Mouse (Mus musculus): ENCODE measurements around the gene Arsb. TPM values are rescaled to one million over a fixed set of nuclear protein-coding genes. Genes with fewer than 3 reads are reported as not detected.

Arsb gene
- polyA plus RNA-seq, 1 experiment from 2014 or later = 7.9 TPM

- Histone ChIP-seq H3K4me3 (ENCODE audit: low read depth, low read length) (no peak overlapping the region), H3K27ac (ENCODE audit: low read depth, low read length) (no peak overlapping the region), H3K9ac (ENCODE audit: low read depth, low read length) (no peak overlapping the region), H3K4me1 (replicated peaks; ENCODE audit: control insufficient read depth, insufficient read depth, low read length) (no peaks in the 10 kb centered on the region), H3K4me2 (replicated peaks; ENCODE audit: low read depth) (no peak overlapping the region), H3K9me3 (ENCODE audit: control insufficient read depth) (no peaks in the 10 kb centered on the region), H3K27me3 (replicated peaks; ENCODE audit: control insufficient read depth, insufficient read depth, low read length) (no peaks in the 10 kb centered on the region), H3K36me3 (ENCODE audit: control insufficient read depth, insufficient read depth) (no peaks in the 10 kb centered on the region)
- ATAC-seq = no peak
- WGBS = 79% methylated on average over 3 of the region's 3 CpGs
- TF ChIP-seq CTCF (IDR thresholded peaks at IDR 0.05; ENCODE audit: low read depth) = no peak
Observed at GRCm38 (mm10) chr13:93762879-93763278, 8.6 kb upstream of the Arsb start.

- ATAC-seq = no peak
- no peak overlapping the region for H3K4me2 ChIP-seq (replicated peaks; ENCODE audit: low read depth)
- H3K27ac ChIP-seq (ENCODE audit: low read depth, low read length) = no peak overlapping the region
- 86% methylated on average over 13 of the region's 13 CpGs for WGBS
- H3K4me3 ChIP-seq (ENCODE audit: low read depth, low read length) = no peak overlapping the region
- H3K9me3 ChIP-seq (ENCODE audit: control insufficient read depth) = no peaks in the 10 kb centered on the region
- H3K27me3 ChIP-seq (replicated peaks; ENCODE audit: control insufficient read depth, insufficient read depth, low read length) = no peaks in the 10 kb centered on the region
- no peak overlapping the region for H3K9ac ChIP-seq (ENCODE audit: low read depth, low read length)
- H3K4me1 ChIP-seq (replicated peaks; ENCODE audit: control insufficient read depth, insufficient read depth, low read length) = no peaks in the 10 kb centered on the region
- no peaks in the 10 kb centered on the region for H3K36me3 ChIP-seq (ENCODE audit: control insufficient read depth, insufficient read depth)
- no peak for TF ChIP-seq CTCF (IDR thresholded peaks at IDR 0.05; ENCODE audit: low read depth)
Observed at GRCm38 (mm10) chr13:93764321-93764973, 7.0 kb upstream of the Arsb start.

- no peaks in the 10 kb centered on the region for H3K36me3 ChIP-seq (ENCODE audit: control insufficient read depth, insufficient read depth)
- H3K9me3 ChIP-seq (ENCODE audit: control insufficient read depth) = no peaks in the 10 kb centered on the region
- peak overlapping the region; percentile 58 for H3K4me3 ChIP-seq (ENCODE audit: low read depth, low read length)
- 15% methylated on average over 9 of the region's 9 CpGs for WGBS
- peak; percentile 24; the same call in 1 of the 2 replicates for ATAC-seq
- no peaks in the 10 kb centered on the region for H3K4me1 ChIP-seq (replicated peaks; ENCODE audit: control insufficient read depth, insufficient read depth, low read length)
- no peaks in the 10 kb centered on the region for H3K27me3 ChIP-seq (replicated peaks; ENCODE audit: control insufficient read depth, insufficient read depth, low read length)
- H3K27ac ChIP-seq (ENCODE audit: low read depth, low read length) = peak overlapping the region; percentile 76
- H3K4me2 ChIP-seq (replicated peaks; ENCODE audit: low read depth) = peak overlapping the region; percentile 98
- no peak for TF ChIP-seq CTCF (IDR thresholded peaks at IDR 0.05; ENCODE audit: low read depth)
- H3K9ac ChIP-seq (ENCODE audit: low read depth, low read length) = peak overlapping the region; percentile 60
Observed at GRCm38 (mm10) chr13:93771031-93771587, 321 bp upstream of the Arsb start.

GRCm38 (mm10) chr13:93772279-93772636 lies 828 bp downstream of the Arsb start:
- H3K4me2 ChIP-seq (replicated peaks; ENCODE audit: low read depth) = peak overlapping the region; percentile 98
- no peaks in the 10 kb centered on the region for H3K27me3 ChIP-seq (replicated peaks; ENCODE audit: control insufficient read depth, insufficient read depth, low read length)
- TF ChIP-seq CTCF (IDR thresholded peaks at IDR 0.05; ENCODE audit: low read depth) = no peak
- H3K27ac ChIP-seq (ENCODE audit: low read depth, low read length) = peak overlapping the region; percentile 76
- H3K36me3 ChIP-seq (ENCODE audit: control insufficient read depth, insufficient read depth) = no peaks in the 10 kb centered on the region
- WGBS = 19% methylated on average over 8 of the region's 8 CpGs
- H3K4me1 ChIP-seq (replicated peaks; ENCODE audit: control insufficient read depth, insufficient read depth, low read length) = no peaks in the 10 kb centered on the region
- no peaks in the 10 kb centered on the region for H3K9me3 ChIP-seq (ENCODE audit: control insufficient read depth)
- H3K4me3 ChIP-seq (ENCODE audit: low read depth, low read length) = peak overlapping the region; percentile 58
- peak; percentile 65 for ATAC-seq
- H3K9ac ChIP-seq (ENCODE audit: low read depth, low read length) = peak overlapping the region; percentile 60

GRCm38 (mm10) chr13:93772861-93773260 lies 1.4 kb downstream of the Arsb start:
- Histone ChIP-seq H3K27ac (ENCODE audit: low read depth, low read length) (no peak overlapping the region), H3K27me3 (replicated peaks; ENCODE audit: control insufficient read depth, insufficient read depth, low read length) (no peaks in the 10 kb centered on the region), H3K4me1 (replicated peaks; ENCODE audit: control insufficient read depth, insufficient read depth, low read length) (no peaks in the 10 kb centered on the region), H3K9me3 (ENCODE audit: control insufficient read depth) (no peaks in the 10 kb centered on the region), H3K36me3 (ENCODE audit: control insufficient read depth, insufficient read depth) (no peaks in the 10 kb centered on the region), H3K4me3 (ENCODE audit: low read depth, low read length) (no peak overlapping the region), H3K9ac (ENCODE audit: low read depth, low read length) (no peak overlapping the region), H3K4me2 (replicated peaks; ENCODE audit: low read depth) (peak overlapping the region; percentile 98)
- TF ChIP-seq CTCF (IDR thresholded peaks at IDR 0.05; ENCODE audit: low read depth) = no peak
- WGBS = 39% methylated on average over 7 of the region's 7 CpGs
- ATAC-seq = no peak

GRCm38 (mm10) chr13:93773704-93774315 lies 2.4 kb downstream of the Arsb start:
- no peaks in the 10 kb centered on the region for H3K4me1 ChIP-seq (replicated peaks; ENCODE audit: control insufficient read depth, insufficient read depth, low read length)
- TF ChIP-seq CTCF (IDR thresholded peaks at IDR 0.05; ENCODE audit: low read depth) = no peak
- H3K9ac ChIP-seq (ENCODE audit: low read depth, low read length) = no peak overlapping the region
- no peak for ATAC-seq
- no peaks in the 10 kb centered on the region for H3K27me3 ChIP-seq (replicated peaks; ENCODE audit: control insufficient read depth, insufficient read depth, low read length)
- no peak overlapping the region for H3K4me2 ChIP-seq (replicated peaks; ENCODE audit: low read depth)
- H3K27ac ChIP-seq (ENCODE audit: low read depth, low read length) = no peak overlapping the region
- no peaks in the 10 kb centered on the region for H3K36me3 ChIP-seq (ENCODE audit: control insufficient read depth, insufficient read depth)
- H3K4me3 ChIP-seq (ENCODE audit: low read depth, low read length) = no peak overlapping the region
- 63% methylated on average over 7 of the region's 7 CpGs for WGBS
- no peaks in the 10 kb centered on the region for H3K9me3 ChIP-seq (ENCODE audit: control insufficient read depth)

Data from intestine, postnatal 0 days (tissue).